Mouse (Mus musculus) B cell, adult 62 days (primary cell): ENCODE measurements around the gene Ggn. TPM values are rescaled to one million over a fixed set of nuclear protein-coding genes. Genes with fewer than 3 reads are reported as not detected.

Source experiments
- total RNA-seq: library from RNA; stranded (reverse); gene quantifications from 4 replicates; pipeline ENCODE4 v1.2.4, GENCODE M21; 2023

Gene Ggn
- 0.33 TPM in 1 of 4 replicates, not detected in the others for total RNA-seq

DNA sequence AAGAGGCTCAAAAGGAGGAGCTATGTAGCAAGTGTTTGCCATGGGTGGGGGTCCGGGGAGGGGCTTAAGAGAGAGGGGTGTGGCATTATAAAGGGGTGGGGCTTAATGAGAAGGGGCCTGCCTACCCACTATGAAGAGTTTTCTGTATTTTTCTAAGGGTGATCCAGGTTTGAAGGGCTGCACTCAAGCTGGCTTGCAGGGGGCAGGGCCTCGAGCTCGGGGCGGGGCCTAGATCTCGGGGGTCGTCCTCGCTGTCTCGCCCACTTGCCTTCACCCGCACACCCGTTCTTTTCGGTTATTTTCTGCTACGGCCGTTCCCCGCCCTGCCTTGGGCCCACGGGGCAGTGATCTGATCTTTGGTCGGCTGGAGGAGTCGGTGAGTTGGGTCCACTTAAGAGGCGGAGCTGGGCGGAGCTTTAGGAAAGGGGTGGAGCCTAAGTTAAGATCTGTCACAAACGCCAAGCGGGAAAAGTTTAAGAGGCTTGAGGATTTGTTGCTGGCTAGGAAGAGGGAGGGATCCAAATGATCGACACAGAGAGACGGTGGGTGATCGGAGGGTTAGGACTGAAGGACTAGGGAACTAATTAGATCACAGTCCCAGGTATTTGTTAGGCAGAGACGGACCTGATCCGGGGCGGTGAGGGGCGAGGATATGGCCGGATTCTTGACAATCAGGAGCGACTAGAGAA lies at the start of gene Ggn, which contains the start of gene Spred3:
Gene Ggn (plus strand): TSS at position 145 of the 689 bp plus-strand sequence.
Gene Spred3 (minus strand): TSS at position 346 of the 689 bp plus-strand sequence.

GRCm38 (mm10) chr7:29124970-29125369 lies 45.0 kb upstream of the Ggn start, which contains the start of gene Ryr1:
Gene Ryr1, minus strand, starts transcription at chr7:29125179.

GRCm38 (mm10) chr7:29134693-29135386 lies 35.2 kb upstream of the Ggn start, which contains the start of gene Rasgrp4:
Gene Rasgrp4, plus strand, starts transcription at chr7:29134851.

DNA sequence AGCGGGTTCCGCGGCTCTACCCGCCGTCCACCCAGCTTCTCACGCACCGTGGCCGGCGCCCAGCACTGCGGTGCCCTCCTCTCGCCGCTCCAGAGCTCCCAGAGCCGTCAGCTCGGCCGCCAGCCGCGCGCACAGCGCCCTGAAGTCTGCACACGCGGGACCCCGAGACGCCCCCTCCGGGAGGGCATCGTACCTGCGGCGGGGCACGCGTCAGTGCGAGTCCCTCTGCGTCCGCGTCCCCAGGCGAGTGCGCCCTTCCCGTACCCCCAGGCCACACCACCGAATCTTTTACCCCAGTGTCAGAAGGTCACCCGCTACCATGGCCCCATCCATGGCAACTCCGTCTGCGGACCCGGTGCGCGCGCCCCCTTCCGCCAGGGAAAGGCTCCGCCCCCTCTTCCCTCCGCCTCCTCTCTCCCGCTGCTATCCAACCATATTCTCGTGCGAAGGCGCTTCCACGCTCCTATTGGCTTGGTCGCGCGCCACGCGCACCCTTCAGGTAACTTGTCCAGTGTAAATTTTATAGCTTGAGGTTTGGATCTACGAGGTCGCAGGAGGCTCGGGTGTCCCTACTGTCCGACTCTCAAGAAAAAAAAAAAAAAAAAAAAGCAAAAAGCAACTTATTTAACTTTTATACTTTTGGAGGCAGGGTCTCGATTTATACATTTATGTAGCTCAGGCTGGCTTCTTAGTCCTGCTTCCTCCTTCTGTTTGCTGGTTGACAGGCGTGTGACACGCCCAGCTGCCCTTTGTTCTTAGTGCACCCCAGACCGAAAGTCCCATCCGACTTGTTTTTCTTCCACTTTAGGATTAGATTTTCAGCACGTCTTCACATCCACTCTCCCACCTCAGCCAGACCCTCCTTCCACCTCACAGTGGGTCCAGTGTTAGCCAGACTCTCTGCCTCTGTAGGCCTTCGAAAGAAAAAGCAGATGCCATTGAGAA lies 13.9 kb upstream of the Ggn start, which contains the start of gene Fam98c:
Gene Fam98c (minus strand): TSS at position 397 of the 945 bp plus-strand sequence.

DNA sequence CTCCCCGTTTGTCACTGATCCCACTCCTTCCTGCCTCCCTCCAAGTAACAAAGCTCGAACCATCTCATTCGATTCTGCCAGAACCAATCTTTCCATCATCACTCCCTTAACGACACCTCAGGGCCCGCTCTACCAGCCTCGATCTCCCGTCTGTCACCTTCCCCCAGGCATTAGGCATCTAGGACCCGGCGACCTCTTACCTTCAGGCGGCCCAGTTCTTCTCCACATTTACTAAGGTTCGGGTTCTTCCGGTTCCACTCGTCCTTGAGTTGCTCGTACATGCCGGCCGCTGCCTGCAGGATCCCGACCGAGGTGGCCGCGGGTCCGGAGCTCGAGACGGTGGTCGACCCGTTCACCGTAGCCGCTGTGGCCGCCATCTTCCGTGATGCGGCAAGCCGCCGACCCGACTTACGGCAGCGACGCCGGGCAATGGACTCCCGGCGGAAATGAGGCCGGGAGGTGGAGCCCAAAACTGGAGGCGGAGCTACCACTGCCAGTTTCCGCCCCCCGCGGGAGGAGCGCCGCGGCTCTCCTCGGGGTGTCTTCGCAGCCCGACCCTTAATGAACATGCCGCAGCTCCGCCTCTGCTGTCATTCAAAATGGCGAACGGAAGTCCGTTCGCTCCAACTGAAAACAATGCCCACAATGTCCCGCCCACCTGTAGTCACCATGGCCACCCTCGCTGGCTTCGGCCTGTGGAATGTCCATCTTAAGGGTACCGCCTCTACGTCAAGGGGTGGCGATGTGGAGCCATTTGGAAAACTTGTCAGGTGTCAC lies 10.3 kb downstream of the Ggn start, which contains the start of gene Psmd8:
Gene Psmd8 (minus strand): TSS at position 625 of the 777 bp plus-strand sequence.

DNA sequence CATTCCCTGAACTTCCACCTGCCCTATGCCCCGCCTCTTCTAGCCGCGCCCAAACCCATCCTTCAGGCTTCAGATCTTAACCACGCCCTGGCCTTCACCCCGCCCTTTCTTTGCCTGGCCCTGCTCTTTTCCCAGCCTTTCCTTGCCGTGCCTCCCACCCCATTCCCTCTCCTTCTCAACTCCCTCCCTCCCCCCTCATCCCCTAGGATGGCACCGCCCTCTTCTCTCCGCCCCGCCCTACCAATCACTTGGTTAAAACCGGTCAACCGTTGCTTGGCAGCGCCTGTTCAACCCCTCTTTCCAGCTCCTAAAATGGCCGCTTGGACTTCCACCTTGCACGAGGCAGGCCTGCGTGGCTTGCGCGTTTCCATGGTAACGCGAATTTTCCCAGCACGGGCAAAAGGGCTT lies 43.7 kb downstream of the Ggn start, which contains the start of gene Catsperg1:
Gene Catsperg1 (minus strand): TSS at position 361 of the 408 bp plus-strand sequence.

Other genes with a start within 250 kb of the Ggn start
- 105 to 121 TPM (median 115 TPM) in 4 replicates for gene Actn4, start 207.9 kb upstream of the Ggn start, total RNA-seq
- gene Eif3k, start 188.3 kb upstream of the Ggn start, total RNA-seq: 234 to 267 TPM (median 257 TPM) in 4 replicates
- gene Map4k1, start 188.2 kb upstream of the Ggn start, total RNA-seq: 339 to 367 TPM (median 355 TPM) in 4 replicates
- 0.18 to 0.60 TPM (median 0.46 TPM) in 4 replicates for gene Ryr1, start 45.0 kb upstream of the Ggn start, total RNA-seq
- 3.2 to 5.5 TPM (median 3.9 TPM) in 4 replicates for gene Rasgrp4, start 35.4 kb upstream of the Ggn start, total RNA-seq
- gene Fam98c, start 14.0 kb upstream of the Ggn start, total RNA-seq: 25.1 to 29.8 TPM (median 26.9 TPM) in 4 replicates
- 1.3 to 3.5 TPM (median 2.6 TPM) in 4 replicates for gene Spred3, start 201 bp downstream of the Ggn start, total RNA-seq
- 226 to 244 TPM (median 237 TPM) in 4 replicates for gene Psmd8, start 10.5 kb downstream of the Ggn start, total RNA-seq
- 1.5 to 3.6 TPM (median 1.8 TPM) in 4 replicates for gene Catsperg1, start 43.8 kb downstream of the Ggn start, total RNA-seq
- 1.0 to 1.4 TPM (median 1.2 TPM) in 4 replicates for gene Kcnk6, start 62.3 kb downstream of the Ggn start, total RNA-seq
- gene Yif1b, start 68.1 kb downstream of the Ggn start, total RNA-seq: 21.5 to 26.9 TPM (median 23.7 TPM) in 4 replicates
- 0.66 to 3.5 TPM (median 3.3 TPM) in 4 replicates for gene 2200002D01Rik, start 78.3 kb downstream of the Ggn start, total RNA-seq
- 34.2 to 44.3 TPM (median 35.8 TPM) in 4 replicates for gene Spint2, start 111.7 kb downstream of the Ggn start, total RNA-seq
- not detected in 4 replicates for gene Ppp1r14a, start 119.1 kb downstream of the Ggn start, total RNA-seq
- gene Dpf1, start 133.7 kb downstream of the Ggn start, total RNA-seq: 0.61 to 1.1 TPM (median 0.81 TPM) in 4 replicates